Mouse (Mus musculus) liver, embryonic 14.5 days (tissue): ENCODE data around the gene Casp2. TPM values are rescaled to one million over a fixed set of nuclear protein-coding genes. Genes with fewer than 3 reads are reported as not detected.

Experiments
- ATAC-seq: fragments of 200-750 bp; cut with Nextera tagmentation; 2 replicates; pipeline ENCODE4 v1.8.0; 2017; ENCODE audit warnings: moderate number of reproducible peaks, mild to moderate bottlenecking, moderate library complexity; ENCODE audit not compliant: insufficient read depth
- DNase-seq, 3 experiments: peaks; one replicate each; pipeline ENCODE4 v3.0.0-alpha.2; 2012 to 2013; ENCODE audit warnings: low read depth in 3 of 3, low spot score in 3 of 3
- H3K27ac ChIP-seq: fragments of 300-500 bp; sonication (generic); 2 replicates; pipeline ENCODE4 v1.5.1; 2014; ENCODE audit warnings: moderate library complexity, mild to moderate bottlenecking, control low read depth, inconsistent platforms
- H3K27me3 ChIP-seq: fragments of 300-500 bp; sonication (generic); 2 replicates; pipeline ENCODE4 v1.6.1; 2014; ENCODE audit warnings: mild to moderate bottlenecking, low read length, moderate library complexity; ENCODE audit not compliant: control insufficient read depth, insufficient read depth
- H3K36me3 ChIP-seq: fragments of 300-500 bp; sonication (generic); replicated peaks from 2 replicates; pipeline ENCODE4 v1.6.1; 2014; ENCODE audit warnings: low read depth; ENCODE audit not compliant: control insufficient read depth, insufficient read depth
- H3K4me1 ChIP-seq, 2 experiments: fragments of 200-500 bp in 1 of 2; fragments of 300-500 bp in 1 of 2; sonication (generic) in 1 of 2; replicated peaks; 2 replicates each; pipeline ENCODE4 v1.6.1; 2012 to 2014; ENCODE audit warnings: antibody characterized with exemption in 1 of 2, inconsistent platforms in 1 of 2, low read length in 1 of 2; ENCODE audit not compliant: control insufficient read depth in 2 of 2, insufficient read depth in 2 of 2
- H3K4me2 ChIP-seq: fragments of 300-500 bp; sonication (generic); 2 replicates; pipeline ENCODE4 v1.6.1; 2014; ENCODE audit warnings: low read depth, mild to moderate bottlenecking, control low read depth, moderate library complexity
- H3K4me3 ChIP-seq, 2 experiments: fragments of 200-500 bp in 1 of 2; fragments of 300-500 bp in 1 of 2; sonication (generic) in 1 of 2; 2 replicates each; pipeline ENCODE4 v1.5.1; 2012 to 2014; ENCODE audit warnings: low read depth in 2 of 2, low read length in 2 of 2, mild to moderate bottlenecking in 2 of 2, control low read depth in 1 of 2, inconsistent platforms in 1 of 2, moderate library complexity in 1 of 2; ENCODE audit not compliant: insufficient read depth in 1 of 2
- H3K9ac ChIP-seq: fragments of 300-500 bp; sonication (generic); replicated peaks from 2 replicates; pipeline ENCODE4 v1.6.1; 2014; ENCODE audit warnings: mild to moderate bottlenecking, control low read depth, moderate library complexity
- H3K9me3 ChIP-seq: fragments of 300-500 bp; sonication (generic); 2 replicates; pipeline ENCODE4 v1.6.1; 2016; ENCODE audit warnings: low read length, mixed read lengths; ENCODE audit not compliant: control insufficient read depth
- CTCF ChIP-seq: IDR thresholded peaks from 2 replicates; pipeline ENCODE4 v1.5.1; 2016; ENCODE audit warnings: antibody characterized with exemption, low read depth, control low read depth
- EP300 ChIP-seq: IDR thresholded peaks from 2 replicates; pipeline ENCODE4 v1.6.1; 2016; ENCODE audit warnings: antibody characterized with exemption, low read depth
- WGBS: fragments of 180-500 bp; shearing (Covaris S2); extraction: QIAGEN DNeasy Blood & Tissue Kit; methylation state at CpG from one replicate; pipeline ENCODE4 v1.1.7; 2014; ENCODE audit not compliant: insufficient replicate concordance; 5-methylcytosine and 5-hydroxymethylcytosine counted together
- polyA plus RNA-seq, 2 experiments: library from polyadenylated mRNA; depleted of rRNA in 1 of 2; stranded (reverse) in 1 of 2; unstranded in 1 of 2; fragments of >200 nt; fragmentation: Nextera tagmentation in 1 of 2; extraction: Ambion mirVana in 1 of 2; gene quantifications; 2 replicates each; pipeline versions ENCODE4 v1.2.1 to v1.2.3; 2012 to 2014

The Casp2 gene
- 26.1 and 27.0 TPM in 2 replicates for polyA plus RNA-seq (2012; rRNA removed)
- polyA plus RNA-seq (2014; fragmentation: Nextera tagmentation; extraction: Ambion mirVana), result 21.9 and 25.0 TPM in 2 replicates

- Histone ChIP-seq H3K4me3 (peak within 1 kb of the TSS; percentile 96 to 97), H3K4me2 (peak within 1 kb of the TSS; percentile 85), H3K27me3 (no peaks in the 10 kb centered on the region), H3K36me3 (peaks cover 26% of the 10 kb centered on the region), H3K4me1 (peaks cover 8 to 13% of the 10 kb centered on the region in 2 experiments), H3K27ac (peak within 1 kb of the TSS; percentile 56), H3K9me3 (no peaks in the 10 kb centered on the region), H3K9ac (peak within 1 kb of the TSS; percentile 85)
- no peak for TF ChIP-seq EP300
- peak; percentile 93 for TF ChIP-seq CTCF
- peak; percentile 93 to 95 (median 95) for DNase-seq
- WGBS, result under 1% methylated on average over 50 of the region's 51 CpGs
- ATAC-seq, result peak; percentile 98
These were observed at the start of gene Casp2 for GRCm38 (mm10) chr6:42264626-42265312. TSS of gene Casp2 (plus strand) at chr6:42264985.

- WGBS, result 53% methylated on average over 2 of the region's 2 CpGs
- no peaks in the 10 kb centered on the region for H3K36me3 ChIP-seq
- TF ChIP-seq CTCF, result no peak
- TF ChIP-seq EP300, result no peak
- no peak within 1 kb of the TSS for H3K27ac ChIP-seq
- H3K9me3 ChIP-seq, result no peaks in the 10 kb centered on the region
- H3K9ac ChIP-seq, result no peak within 1 kb of the TSS
- no peak within 1 kb of the TSS for H3K4me3 ChIP-seq
- no peaks in the 10 kb centered on the region for H3K27me3 ChIP-seq
- no peaks in the 10 kb centered on the region for H3K4me1 ChIP-seq
- H3K4me2 ChIP-seq, result no peak within 1 kb of the TSS
- ATAC-seq (no peak), DNase-seq (no peak)
These were observed 49.8 kb upstream of the Casp2 start, which contains the start of gene Tas2r144 for GRCm38 (mm10) chr6:42215028-42215427. TSS of gene Tas2r144 (plus strand) at chr6:42215328.

DNA sequence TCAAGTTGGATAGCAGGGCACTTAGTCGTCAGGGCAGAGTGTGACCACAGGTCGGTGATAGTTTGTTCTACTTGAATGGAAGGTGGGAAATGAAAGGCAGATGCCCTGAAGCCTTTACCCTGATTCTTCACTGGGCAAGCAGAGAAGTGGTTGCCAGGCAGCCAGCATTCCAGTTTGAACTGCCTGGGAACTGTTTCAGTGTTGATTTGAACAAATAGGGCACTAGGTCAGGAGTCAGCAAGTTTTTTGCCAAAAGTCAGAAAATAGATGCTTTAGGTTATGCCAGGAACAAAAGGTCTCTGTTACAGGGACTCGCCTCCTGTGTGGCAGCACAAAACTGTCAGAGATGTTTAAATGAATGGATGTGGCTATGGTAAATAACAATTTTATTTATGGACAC lies 42.5 kb upstream of the Casp2 start:
- Histone ChIP-seq H3K9me3 (no peaks in the 10 kb centered on the region), H3K27ac (no peak overlapping the region), H3K4me1 (no peaks in the 10 kb centered on the region), H3K4me2 (no peak overlapping the region), H3K9ac (no peak overlapping the region), H3K36me3 (no peaks in the 10 kb centered on the region), H3K4me3 (no peak overlapping the region), H3K27me3 (no peaks in the 10 kb centered on the region)
- no peak for DNase-seq
- WGBS, result 44% methylated on average over 3 of the region's 3 CpGs
- ATAC-seq, result no peak
- no peak for TF ChIP-seq CTCF
- TF ChIP-seq EP300, result no peak

- Histone ChIP-seq H3K4me1 (no peaks in the 10 kb centered on the region), H3K9ac (no peak overlapping the region), H3K9me3 (no peaks in the 10 kb centered on the region), H3K27ac (no peak overlapping the region), H3K4me2 (no peak overlapping the region), H3K27me3 (no peaks in the 10 kb centered on the region), H3K4me3 (no peak overlapping the region), H3K36me3 (no peaks in the 10 kb centered on the region)
- WGBS, result 55% methylated on average over 4 of the region's 4 CpGs
- DNase-seq, result no peak
- no peak for ATAC-seq
- TF ChIP-seq EP300 (no peak), CTCF (no peak)
These were observed 39.7 kb upstream of the Casp2 start for GRCm38 (mm10) chr6:42225046-42225445.

DNA sequence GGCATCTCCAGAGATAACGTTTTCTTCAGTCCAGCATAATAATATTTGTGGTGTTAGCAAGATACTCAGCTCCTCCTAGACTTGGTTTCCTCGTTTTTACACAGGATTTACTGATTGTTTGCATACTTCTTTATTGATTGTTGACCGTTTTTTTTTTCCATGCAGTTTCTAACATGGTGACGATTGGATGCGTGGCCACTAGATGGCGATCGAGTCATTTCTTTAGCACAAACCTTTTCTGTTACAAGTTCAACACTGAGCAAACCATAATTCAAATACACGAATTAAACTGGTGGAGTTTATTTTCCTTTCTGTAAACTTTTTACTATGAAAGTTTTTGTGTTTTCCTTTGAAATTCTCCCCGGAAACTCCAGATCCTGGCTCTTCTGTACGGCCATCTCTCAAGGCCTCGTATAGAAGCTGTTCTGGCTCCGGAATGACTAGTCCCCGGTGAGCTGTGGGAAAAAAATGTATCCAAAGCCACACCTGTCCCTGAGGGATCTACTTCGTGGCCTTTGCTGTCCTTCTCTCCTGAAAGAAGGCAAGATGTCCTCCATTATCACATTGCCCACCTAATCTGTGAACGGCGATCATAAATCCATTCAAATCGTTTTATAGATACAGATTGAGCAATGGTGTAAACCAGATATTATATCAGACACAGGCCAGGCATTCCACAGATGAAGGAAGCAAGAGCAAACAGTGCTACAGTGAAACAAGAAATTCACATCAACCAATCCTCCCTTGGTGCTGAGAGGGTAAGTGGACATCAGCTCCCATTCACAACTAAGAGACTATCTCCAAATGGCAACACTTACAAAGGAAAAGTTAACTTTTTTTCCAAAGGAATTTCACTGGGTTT lies 37.3 kb upstream of the Casp2 start:
- Histone ChIP-seq H3K9me3 (no peaks in the 10 kb centered on the region), H3K27me3 (no peaks in the 10 kb centered on the region), H3K27ac (no peak overlapping the region), H3K4me1 (no peaks in the 10 kb centered on the region), H3K4me2 (no peak overlapping the region), H3K9ac (no peak overlapping the region), H3K36me3 (no peaks in the 10 kb centered on the region), H3K4me3 (no peak overlapping the region)
- no peak for TF ChIP-seq EP300
- peak; percentile 70 for TF ChIP-seq CTCF
- ATAC-seq, result no peak
- peak; percentile 34 to 53 (median 42) for DNase-seq
- WGBS, result 32% methylated on average over 17 of the region's 17 CpGs
